Mouse (Mus musculus) heart, embryonic 16.5 days (tissue): ENCODE results near the gene Camk1d. TPM values are rescaled to one million over a fixed set of nuclear protein-coding genes. Genes with fewer than 3 reads are reported as not detected.

Experiments
- ATAC-seq: fragments of 200-750 bp; cut with Nextera tagmentation; replicated peaks from 2 replicates; pipeline ENCODE4 v1.8.0; 2017; ENCODE audit warnings: moderate number of reproducible peaks; ENCODE audit not compliant: insufficient read depth, low FRiP score; ENCODE audit errors: extremely low read depth
- H3K27ac ChIP-seq: fragments of 300-500 bp; sonication (generic); 2 replicates; pipeline ENCODE4 v1.5.1; 2014; ENCODE audit warnings: mild to moderate bottlenecking, low read length, control low read depth, moderate library complexity
- H3K27me3 ChIP-seq: fragments of 300-500 bp; sonication (generic); 2 replicates; pipeline ENCODE4 v1.6.1; 2014; ENCODE audit warnings: low read length, mixed read lengths; ENCODE audit not compliant: control insufficient read depth, insufficient read depth
- H3K36me3 ChIP-seq: fragments of 300-500 bp; sonication (generic); 2 replicates; pipeline ENCODE4 v1.6.1; 2014; ENCODE audit not compliant: control insufficient read depth, insufficient read depth
- H3K4me1 ChIP-seq: fragments of 300-500 bp; sonication (generic); 2 replicates; pipeline ENCODE4 v1.6.1; 2014; ENCODE audit warnings: low read length, mixed read lengths; ENCODE audit not compliant: control insufficient read depth, insufficient read depth
- H3K4me2 ChIP-seq: fragments of 300-500 bp; sonication (generic); 2 replicates; pipeline ENCODE4 v1.6.1; 2014; ENCODE audit warnings: low read depth, mild to moderate bottlenecking, control low read depth, low read length
- H3K4me3 ChIP-seq: fragments of 300-500 bp; sonication (generic); 2 replicates; pipeline ENCODE4 v1.5.1; 2014; ENCODE audit warnings: mild to moderate bottlenecking, control low read depth, low read length
- H3K9ac ChIP-seq: fragments of 300-500 bp; sonication (generic); 2 replicates; pipeline ENCODE4 v1.6.1; 2014; ENCODE audit warnings: low read length, control low read depth
- H3K9me3 ChIP-seq: fragments of 300-500 bp; sonication (generic); replicated peaks from 2 replicates; pipeline ENCODE4 v1.6.1; 2016; ENCODE audit warnings: low read length; ENCODE audit not compliant: control insufficient read depth
- WGBS: fragments of 180-500 bp; shearing (Covaris S2); extraction: QIAGEN DNeasy Blood & Tissue Kit; methylation state at CpG from one replicate; pipeline ENCODE4 v1.1.7; 2014; 5-methylcytosine and 5-hydroxymethylcytosine counted together
- polyA plus RNA-seq: library from polyadenylated mRNA; unstranded; fragments of >200 nt; fragmentation: Nextera tagmentation; extraction: Ambion mirVana; gene quantifications from 2 replicates; pipeline ENCODE4 v1.2.1, GENCODE M21; 2015

Camk1d gene
- polyA plus RNA-seq: 3.7 and 5.9 TPM in 2 replicates

DNA sequence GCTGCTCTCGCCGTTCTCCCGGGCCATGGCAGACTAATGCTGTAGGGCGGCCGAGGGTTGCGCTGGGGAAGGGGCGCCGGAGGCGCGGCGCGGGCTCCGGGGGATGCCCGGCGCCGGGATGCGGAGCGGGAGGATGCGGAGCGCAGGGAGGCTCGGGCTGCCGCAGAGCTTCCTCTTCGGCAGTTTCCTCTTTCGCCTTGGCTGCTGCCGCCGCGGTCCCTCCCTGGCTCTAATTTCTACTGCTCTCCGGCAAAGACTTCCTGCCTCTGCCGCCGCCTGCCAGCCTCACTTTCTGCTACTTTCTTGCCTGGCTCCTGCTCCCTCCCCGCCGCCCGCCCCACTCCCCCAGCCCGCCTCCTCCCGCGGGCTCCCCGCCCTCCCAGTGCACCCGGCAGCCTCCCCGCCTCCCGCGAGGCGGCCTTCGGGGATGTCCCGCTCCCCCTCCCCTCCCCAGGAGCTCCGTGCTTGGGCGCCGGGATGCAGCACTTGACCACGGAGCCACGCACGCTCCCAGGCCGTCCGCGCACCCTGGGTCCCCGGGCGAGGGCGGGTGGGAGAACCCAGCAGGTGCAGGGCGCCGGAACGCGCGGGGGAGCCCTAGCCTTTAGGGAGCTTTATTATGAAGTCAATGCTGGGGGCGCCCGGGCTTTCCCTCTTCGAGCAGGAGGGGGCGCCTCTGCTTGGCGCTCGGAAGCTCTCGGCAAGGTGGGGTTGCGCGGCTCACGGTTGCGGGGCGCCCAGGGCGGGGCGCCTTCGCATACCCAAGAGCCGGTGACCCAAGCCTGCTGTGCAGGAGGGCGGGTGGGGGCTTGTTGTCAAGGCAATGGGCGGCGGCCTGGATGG lies at the start of gene Camk1d:
Gene Camk1d, minus strand, starts transcription at position 305 of the 843 bp plus-strand sequence.
- peaks cover 11% of the 10 kb centered on the region for H3K27me3 ChIP-seq
- whole genome bisulfite sequencing: under 1% methylated on average over 73 of the region's 80 CpGs
- peak within 1 kb of the TSS; percentile 48; the same call in 1 of the 2 replicates for H3K27ac ChIP-seq
- peak within 1 kb of the TSS; percentile 100 for H3K4me2 ChIP-seq
- no peaks in the 10 kb centered on the region for H3K36me3 ChIP-seq
- peak; percentile 76 for ATAC-seq
- peak within 1 kb of the TSS; percentile 74 for H3K9ac ChIP-seq
- H3K4me1 ChIP-seq: peaks cover 12% of the 10 kb centered on the region
- peak within 1 kb of the TSS; percentile 82 for H3K4me3 ChIP-seq
- H3K9me3 ChIP-seq: peaks cover 4% of the 10 kb centered on the region; the same call in 1 of the 2 replicates

DNA sequence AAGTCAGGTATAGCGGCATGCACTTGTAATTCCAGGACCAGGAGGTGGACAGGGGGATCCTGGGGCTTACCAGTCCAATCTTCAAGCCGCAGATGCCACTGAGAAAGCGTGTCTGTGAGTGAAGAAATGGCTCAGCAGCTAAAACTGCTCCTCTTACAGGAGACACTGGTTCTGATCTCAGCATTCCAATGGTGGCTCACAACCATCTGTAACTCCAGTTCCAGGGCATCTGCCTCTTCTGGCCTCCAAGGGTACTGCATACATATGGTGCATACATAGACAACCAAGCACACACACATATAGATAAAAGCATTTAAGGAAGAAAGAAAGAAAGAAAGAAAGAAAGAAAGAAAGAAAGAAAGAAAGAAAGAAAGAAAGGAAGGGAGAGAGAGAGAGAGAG lies 47.7 kb upstream of the Camk1d start:
- Histone ChIP-seq H3K4me1 (no peaks in the 10 kb centered on the region), H3K27me3 (no peaks in the 10 kb centered on the region), H3K27ac (no peak overlapping the region), H3K4me3 (no peak overlapping the region), H3K4me2 (no peak overlapping the region), H3K9me3 (peaks cover 2% of the 10 kb centered on the region; the same call in 1 of the 2 replicates), H3K36me3 (no peaks in the 10 kb centered on the region), H3K9ac (no peak overlapping the region)
- WGBS: 94% methylated on average over 3 of the region's 3 CpGs
- no peak for ATAC-seq

DNA sequence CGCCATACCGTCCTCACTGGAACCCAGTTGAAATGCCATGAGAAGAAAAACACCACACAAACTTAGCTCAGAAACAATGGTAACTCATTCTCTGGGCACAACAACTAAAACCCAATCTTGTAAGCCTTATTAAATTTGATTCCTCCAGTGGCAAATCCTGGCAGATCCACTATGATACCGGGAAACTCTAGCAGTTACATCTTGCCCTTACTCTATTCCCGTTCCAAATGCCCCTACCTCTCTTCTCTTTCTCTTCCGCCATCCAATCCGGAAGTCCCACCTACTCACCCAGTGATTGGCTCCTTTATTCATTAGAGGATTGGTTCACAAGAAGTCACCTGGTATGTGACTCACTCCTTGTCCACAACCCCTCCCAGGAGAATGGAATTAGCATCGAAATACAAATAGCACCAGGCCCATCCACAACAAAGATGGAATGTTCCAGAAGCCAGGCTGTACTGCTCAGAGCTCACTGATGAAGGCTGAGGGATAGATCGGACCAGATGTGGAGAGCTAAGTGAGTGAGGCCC lies 46.2 kb upstream of the Camk1d start:
- WGBS: 87% methylated on average over 8 of the region's 8 CpGs
- no peak overlapping the region for H3K9ac ChIP-seq

DNA sequence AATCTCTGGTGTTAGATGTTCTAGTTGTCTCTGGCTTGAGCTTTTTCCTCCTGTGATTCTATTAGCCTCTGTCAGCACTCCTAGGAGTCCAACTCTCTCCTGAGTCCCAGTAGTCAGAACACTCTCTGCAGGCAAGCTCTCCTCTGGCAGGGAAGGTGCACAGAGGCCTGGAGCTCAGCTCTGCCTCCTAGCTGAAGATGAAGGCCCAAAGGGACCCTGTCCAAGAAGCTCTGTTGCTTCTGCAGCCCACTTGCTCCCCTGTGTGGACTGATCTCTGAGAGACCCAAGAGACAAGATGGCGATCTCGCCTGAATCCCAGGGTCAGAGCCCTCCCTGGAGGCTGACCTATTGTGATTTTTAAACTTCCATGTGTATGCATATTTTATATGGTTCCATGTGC lies 44.3 kb upstream of the Camk1d start:
- no peaks in the 10 kb centered on the region for H3K36me3 ChIP-seq
- no peaks in the 10 kb centered on the region for H3K27me3 ChIP-seq
- no peak overlapping the region for H3K27ac ChIP-seq
- no peak overlapping the region for H3K4me2 ChIP-seq
- WGBS: 67% methylated on average over 2 of the region's 2 CpGs
- H3K9ac ChIP-seq: no peak overlapping the region
- no peak overlapping the region for H3K4me3 ChIP-seq
- H3K4me1 ChIP-seq: no peaks in the 10 kb centered on the region
- peaks cover 2% of the 10 kb centered on the region; the same call in 1 of the 2 replicates for H3K9me3 ChIP-seq
- no peak for ATAC-seq

More for the DNA sequence above, 46.2 kb upstream of the Camk1d start:
- Histone ChIP-seq H3K9me3 (peaks cover 2% of the 10 kb centered on the region; the same call in 1 of the 2 replicates), H3K4me3 (no peak overlapping the region), H3K27ac (no peak overlapping the region), H3K27me3 (no peaks in the 10 kb centered on the region), H3K36me3 (no peaks in the 10 kb centered on the region), H3K4me1 (no peaks in the 10 kb centered on the region), H3K4me2 (no peak overlapping the region)
- no peak for ATAC-seq

DNA sequence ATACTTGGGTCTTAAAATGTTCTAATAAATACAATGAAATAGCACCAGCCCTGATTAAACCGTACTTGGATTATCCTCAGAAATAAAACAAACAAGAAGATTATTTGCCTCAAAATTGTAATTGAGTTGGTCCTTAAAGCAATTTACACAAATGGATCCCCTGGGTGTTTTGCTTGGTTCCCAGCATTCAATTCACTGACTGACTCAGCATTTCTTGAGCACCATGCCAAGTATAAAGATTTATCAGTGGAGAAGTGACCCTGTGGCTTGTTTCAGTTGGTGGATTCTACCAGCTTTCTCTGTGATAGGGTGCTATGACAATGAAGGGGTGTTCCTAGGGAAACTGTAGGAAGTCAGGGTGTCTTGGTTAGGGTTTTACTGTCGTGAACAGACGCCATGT lies 36.6 kb upstream of the Camk1d start:
- no peak overlapping the region for H3K27ac ChIP-seq
- ATAC-seq: no peak
- no peaks in the 10 kb centered on the region for H3K27me3 ChIP-seq
- WGBS: 86% methylated on average over 3 of the region's 3 CpGs
- H3K4me1 ChIP-seq: no peaks in the 10 kb centered on the region
- H3K9me3 ChIP-seq: no peaks in the 10 kb centered on the region
- H3K4me2 ChIP-seq: no peak overlapping the region
- no peaks in the 10 kb centered on the region for H3K36me3 ChIP-seq
- no peak overlapping the region for H3K4me3 ChIP-seq
- H3K9ac ChIP-seq: no peak overlapping the region

DNA sequence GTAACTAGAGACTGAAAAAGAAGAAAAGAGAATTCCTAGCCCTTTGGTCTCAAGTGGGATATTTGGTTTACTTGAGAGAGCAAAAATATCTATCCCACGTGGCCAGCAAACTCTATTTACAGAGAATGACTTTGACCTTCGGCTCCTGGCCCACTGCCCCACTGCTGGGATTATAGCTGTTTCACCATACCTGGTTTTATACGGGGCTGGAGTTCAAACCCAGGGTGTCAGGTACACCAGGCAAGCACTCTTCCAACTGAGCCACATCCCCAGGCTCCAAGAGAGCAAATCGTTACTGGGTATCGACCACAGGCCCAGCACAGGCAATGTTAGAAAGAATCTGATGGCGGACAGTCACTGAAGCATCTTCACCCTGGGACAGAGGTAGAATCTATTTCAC lies 34.9 kb upstream of the Camk1d start:
- Histone ChIP-seq H3K36me3 (no peaks in the 10 kb centered on the region), H3K4me1 (no peaks in the 10 kb centered on the region), H3K27ac (no peak overlapping the region), H3K4me3 (no peak overlapping the region), H3K9ac (no peak overlapping the region), H3K27me3 (no peaks in the 10 kb centered on the region), H3K9me3 (no peaks in the 10 kb centered on the region), H3K4me2 (no peak overlapping the region)
- ATAC-seq: no peak
- 78% methylated on average over 6 of the region's 6 CpGs for WGBS

DNA sequence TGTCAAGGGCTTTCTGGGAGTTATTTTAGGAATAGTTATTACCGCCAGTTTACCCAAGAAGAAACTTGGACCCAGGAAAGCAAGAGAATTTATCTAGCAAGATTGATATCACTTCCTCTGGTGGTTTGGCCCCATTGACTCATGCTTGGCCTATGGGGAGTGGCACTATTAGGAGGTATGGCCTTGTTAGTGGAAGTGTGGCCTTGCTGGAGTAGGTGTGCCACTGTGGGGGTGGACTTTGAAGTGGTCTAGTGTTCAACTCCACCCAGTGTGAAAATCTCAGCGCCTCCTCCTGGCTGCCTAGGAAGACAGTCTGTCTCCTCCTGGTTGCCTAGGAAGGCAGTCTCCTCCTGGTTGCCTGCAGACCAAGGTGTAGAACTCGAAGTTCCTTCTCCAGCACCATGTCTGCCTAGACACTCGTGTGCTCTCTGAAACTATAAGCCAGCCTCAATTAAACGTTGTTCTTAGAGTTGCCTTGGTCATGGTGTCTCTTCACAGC lies 33.3 kb upstream of the Camk1d start:
- H3K9ac ChIP-seq: no peak overlapping the region

DNA sequence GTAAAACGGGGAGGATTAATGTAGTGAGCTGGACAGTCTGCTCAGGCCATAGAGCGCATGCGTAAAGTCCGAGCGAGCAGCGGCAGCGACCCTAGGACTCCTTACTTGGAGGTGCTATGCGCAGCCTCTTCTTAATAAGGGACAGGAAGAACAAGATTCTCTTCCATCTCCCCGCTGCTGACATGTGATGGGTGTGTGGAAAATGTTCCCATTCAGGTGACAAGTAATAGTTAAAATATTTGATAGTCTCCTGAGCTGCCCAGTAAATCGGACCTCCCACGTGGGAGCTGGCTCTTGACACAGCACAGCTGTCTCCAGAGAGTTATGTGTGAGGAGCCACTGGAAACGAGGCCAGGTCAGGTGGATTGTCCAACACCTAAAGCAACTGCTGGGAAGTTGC lies 32.2 kb upstream of the Camk1d start:
- Histone ChIP-seq H3K4me1 (no peaks in the 10 kb centered on the region), H3K9me3 (no peaks in the 10 kb centered on the region), H3K27me3 (no peaks in the 10 kb centered on the region), H3K27ac (no peak overlapping the region), H3K4me3 (no peak overlapping the region), H3K36me3 (no peaks in the 10 kb centered on the region), H3K4me2 (peak overlapping the region; percentile 8; the same call in 1 of the 2 replicates), H3K9ac (no peak overlapping the region)
- 65% methylated on average over 12 of the region's 12 CpGs for WGBS
- ATAC-seq: no peak

More for the DNA sequence above, 33.3 kb upstream of the Camk1d start:
- no peak overlapping the region for H3K4me2 ChIP-seq
- WGBS: 76% methylated on average over 5 of the region's 5 CpGs
- ATAC-seq: no peak
- no peaks in the 10 kb centered on the region for H3K27me3 ChIP-seq
- no peak overlapping the region for H3K27ac ChIP-seq
- no peak overlapping the region for H3K4me3 ChIP-seq
- no peaks in the 10 kb centered on the region for H3K9me3 ChIP-seq
- no peaks in the 10 kb centered on the region for H3K36me3 ChIP-seq
- H3K4me1 ChIP-seq: no peaks in the 10 kb centered on the region

DNA sequence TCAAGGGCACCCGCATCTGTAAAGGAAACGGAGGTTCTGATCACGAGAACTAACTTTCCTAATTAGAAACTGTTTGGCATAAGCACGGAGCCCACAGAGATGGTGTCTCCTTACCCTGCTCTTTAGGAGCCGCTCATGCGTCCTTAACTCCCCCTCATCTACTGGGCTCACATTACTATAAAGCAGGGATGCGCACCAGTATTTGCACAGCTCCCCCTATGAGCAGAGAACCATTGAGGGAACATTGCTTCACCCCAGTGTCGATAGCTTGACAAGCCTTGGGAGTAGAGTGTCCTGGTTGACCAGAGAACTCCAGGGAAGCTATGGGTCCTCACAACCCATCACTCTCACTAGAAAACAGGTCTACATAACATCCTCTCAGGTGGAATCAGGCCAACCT lies 29.6 kb upstream of the Camk1d start:
- no peak overlapping the region for H3K9ac ChIP-seq
- ATAC-seq: no peak
- no peak overlapping the region for H3K27ac ChIP-seq
- no peaks in the 10 kb centered on the region for H3K36me3 ChIP-seq
- no peaks in the 10 kb centered on the region for H3K9me3 ChIP-seq
- H3K4me3 ChIP-seq: no peak overlapping the region
- no peaks in the 10 kb centered on the region for H3K27me3 ChIP-seq
- WGBS: 86% methylated on average over 8 of the region's 8 CpGs
- no peak overlapping the region for H3K4me2 ChIP-seq
- no peaks in the 10 kb centered on the region for H3K4me1 ChIP-seq
